Mouse (Mus musculus) lung, embryonic 14.5 days (tissue): ENCODE measurements around the gene Arl2bp. TPM values are rescaled to one million over a fixed set of nuclear protein-coding genes. Genes with fewer than 3 reads are reported as not detected.

Experiments used
- ATAC-seq: fragments of 200-750 bp; cut with Nextera tagmentation; 2 replicates; pipeline ENCODE4 v1.8.0; 2017; ENCODE audit warnings: mild to moderate bottlenecking, moderate TSS enrichment, moderate library complexity; ENCODE audit not compliant: insufficient read depth
- DNase-seq: peaks from one replicate; pipeline ENCODE4 v3.0.0-alpha.2; 2015
- H3K27ac ChIP-seq: fragments of 300-500 bp; sonication (generic); 2 replicates; pipeline ENCODE4 v1.5.1; 2014; ENCODE audit warnings: low read depth, mild to moderate bottlenecking, moderate library complexity
- H3K27me3 ChIP-seq: fragments of 300-500 bp; sonication (generic); 2 replicates; pipeline ENCODE4 v1.6.1; 2014; ENCODE audit warnings: low read length, control low read depth; ENCODE audit not compliant: insufficient read depth
- H3K36me3 ChIP-seq: fragments of 300-500 bp; sonication (generic); 2 replicates; pipeline ENCODE4 v1.6.1; 2014; ENCODE audit warnings: control low read depth; ENCODE audit not compliant: insufficient read depth
- H3K4me1 ChIP-seq: fragments of 300-500 bp; sonication (generic); 2 replicates; pipeline ENCODE4 v1.6.1; 2014; ENCODE audit warnings: antibody characterized with exemption, control low read depth; ENCODE audit not compliant: insufficient read depth
- H3K4me2 ChIP-seq: fragments of 300-500 bp; sonication (generic); 2 replicates; pipeline ENCODE4 v1.6.1; 2014; ENCODE audit warnings: mild to moderate bottlenecking
- H3K4me3 ChIP-seq: fragments of 300-500 bp; sonication (generic); 2 replicates; pipeline ENCODE4 v1.5.1; 2014; ENCODE audit warnings: low read depth, low read length
- H3K9ac ChIP-seq: fragments of 300-500 bp; sonication (generic); 2 replicates; pipeline ENCODE4 v1.6.1; 2014
- H3K9me3 ChIP-seq: fragments of 300-500 bp; sonication (generic); 2 replicates; pipeline ENCODE4 v1.6.1; 2016; ENCODE audit warnings: low read depth, low read length, control low read depth
- CTCF ChIP-seq: IDR thresholded peaks from 2 replicates; pipeline ENCODE4 v1.5.1; 2016; ENCODE audit warnings: antibody characterized with exemption, low read depth
- WGBS: fragments of 180-500 bp; shearing (Covaris S2); extraction: QIAGEN DNeasy Blood & Tissue Kit; methylation state at CpG from one replicate; pipeline ENCODE4 v1.1.7; 2014; 5-methylcytosine and 5-hydroxymethylcytosine counted together
- polyA plus RNA-seq: library from polyadenylated mRNA; unstranded; fragments of >200 nt; fragmentation: Nextera tagmentation; extraction: Ambion mirVana; gene quantifications from 2 replicates; pipeline ENCODE4 v1.2.1, GENCODE M21; 2014

Arl2bp gene
- polyA plus RNA-seq, 1 experiment from 2014 or later: 78.7 TPM

DNA sequence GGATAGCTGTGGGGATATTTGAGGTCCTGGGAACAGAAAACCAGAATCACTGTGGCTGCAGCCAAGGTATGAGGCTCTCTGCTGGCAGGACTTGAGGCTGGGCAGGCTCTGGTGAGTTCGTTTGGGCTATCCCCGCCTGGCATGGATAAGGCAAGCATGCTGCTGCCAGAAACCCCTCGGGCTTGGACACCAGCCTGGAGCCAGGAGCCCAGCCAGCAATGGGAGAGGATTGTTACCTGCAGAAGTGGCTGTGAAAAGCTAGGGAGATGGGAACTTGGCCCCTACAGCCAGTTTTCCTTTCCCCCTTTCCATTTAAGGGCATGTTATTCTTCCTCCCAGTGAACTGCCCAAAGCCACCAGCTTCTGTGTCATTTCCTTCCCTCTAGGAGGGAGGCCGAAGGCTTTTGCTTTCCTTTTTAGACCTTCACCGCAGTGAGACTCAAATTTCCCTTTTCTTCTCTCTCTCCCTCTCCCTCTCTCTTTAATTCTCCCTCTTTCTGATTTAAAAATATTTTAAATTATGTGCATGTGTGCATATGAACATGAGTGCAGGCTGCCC, 44.8 kb downstream of the Arl2bp start:
- Histone ChIP-seq H3K4me1 (no peaks in the 10 kb centered on the region), H3K27me3 (no peaks in the 10 kb centered on the region), H3K4me3 (no peak overlapping the region), H3K9me3 (no peaks in the 10 kb centered on the region), H3K9ac (no peak overlapping the region), H3K27ac (peak overlapping the region; percentile 62; the same call in 1 of the 2 replicates), H3K36me3 (no peaks in the 10 kb centered on the region), H3K4me2 (no peak overlapping the region)
- DNase-seq (peak; percentile 36), ATAC-seq (peak; percentile 52; the same call in 1 of the 2 replicates)
- TF ChIP-seq CTCF: no peak
- 55% methylated on average over 5 of the region's 5 CpGs for WGBS

GRCm38 (mm10) chr8:94714556-94714955, 48.2 kb downstream of the Arl2bp start:
- H3K4me2 ChIP-seq: no peak overlapping the region
- H3K9me3 ChIP-seq: no peaks in the 10 kb centered on the region
- no peaks in the 10 kb centered on the region for H3K36me3 ChIP-seq
- ATAC-seq (no peak), DNase-seq (no peak)
- H3K9ac ChIP-seq: no peak overlapping the region
- no peak for TF ChIP-seq CTCF
- no peak overlapping the region for H3K27ac ChIP-seq
- 36% methylated on average over 5 of the region's 5 CpGs for WGBS
- no peak overlapping the region for H3K4me3 ChIP-seq
- H3K4me1 ChIP-seq: no peaks in the 10 kb centered on the region
- H3K27me3 ChIP-seq: no peaks in the 10 kb centered on the region

GRCm38 (mm10) chr8:94715871-94716270, 49.5 kb downstream of the Arl2bp start:
- H3K9me3 ChIP-seq: no peaks in the 10 kb centered on the region
- no peak for TF ChIP-seq CTCF
- no peak overlapping the region for H3K27ac ChIP-seq
- no peaks in the 10 kb centered on the region for H3K27me3 ChIP-seq
- no peak overlapping the region for H3K4me3 ChIP-seq
- ATAC-seq (no peak), DNase-seq (no peak)
- 81% methylated on average over 3 of the region's 3 CpGs for whole genome bisulfite sequencing
- no peaks in the 10 kb centered on the region for H3K36me3 ChIP-seq
- H3K9ac ChIP-seq: no peak overlapping the region
- no peaks in the 10 kb centered on the region for H3K4me1 ChIP-seq
- H3K4me2 ChIP-seq: no peak overlapping the region

DNA sequence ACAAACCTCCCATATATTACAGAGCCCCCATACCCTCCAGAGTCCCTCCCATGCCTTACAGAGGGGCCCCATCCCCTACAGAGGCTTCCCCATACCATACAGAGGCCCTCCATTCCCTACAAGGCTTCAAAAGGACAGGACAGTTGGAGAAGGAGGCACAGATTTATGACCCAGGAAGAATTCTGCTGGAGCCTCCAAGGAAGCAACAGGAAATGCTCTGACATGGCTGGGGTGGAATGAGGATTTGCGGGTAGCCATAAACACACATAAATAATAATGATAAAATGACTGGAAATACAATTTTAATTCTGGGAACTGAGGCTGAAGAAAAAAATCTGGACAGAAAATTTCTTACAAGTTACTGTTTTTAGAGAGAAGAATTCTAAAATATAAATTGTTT, 50.4 kb downstream of the Arl2bp start:
- Histone ChIP-seq H3K4me1 (no peaks in the 10 kb centered on the region), H3K4me2 (no peak overlapping the region), H3K27ac (no peak overlapping the region), H3K9ac (no peak overlapping the region), H3K4me3 (no peak overlapping the region), H3K9me3 (no peaks in the 10 kb centered on the region), H3K27me3 (no peaks in the 10 kb centered on the region), H3K36me3 (no peaks in the 10 kb centered on the region)
- DNase-seq (no peak), ATAC-seq (no peak)
- 55% methylated on average over 1 of the region's 1 CpGs for WGBS
- TF ChIP-seq CTCF: no peak

Other genes with a start within 250 kb of the Arl2bp start
- gene Nlrc5, start 232.2 kb upstream of the Arl2bp start, polyA plus RNA-seq: 0.11 and 0.46 TPM in 2 replicates
- gene Cpne2, start 133.6 kb upstream of the Arl2bp start, polyA plus RNA-seq: 12.1 and 12.4 TPM in 2 replicates
- 34.2 and 35.0 TPM in 2 replicates for gene Rspry1, start 64.7 kb upstream of the Arl2bp start, polyA plus RNA-seq
- gene Fam192a, start 64.6 kb upstream of the Arl2bp start, polyA plus RNA-seq: 51.2 and 52.0 TPM in 2 replicates
- 4.2 and 4.4 TPM in 2 replicates for gene Pllp, start 29.7 kb downstream of the Arl2bp start, polyA plus RNA-seq
- not detected in 2 replicates for gene Ccl22, start 79.0 kb downstream of the Arl2bp start, polyA plus RNA-seq
- gene Cx3cl1, start 105.4 kb downstream of the Arl2bp start, polyA plus RNA-seq: 7.3 and 8.0 TPM in 2 replicates
- gene Ccl17, start 143.9 kb downstream of the Arl2bp start, polyA plus RNA-seq: not detected in 2 replicates
- gene Coq9, start 171.7 kb downstream of the Arl2bp start, polyA plus RNA-seq: 58.3 and 61.0 TPM in 2 replicates
- gene Ciapin1, start 171.8 kb downstream of the Arl2bp start, polyA plus RNA-seq: 96.0 and 105 TPM in 2 replicates
- gene Polr2c, start 190.8 kb downstream of the Arl2bp start, polyA plus RNA-seq: 162 and 169 TPM in 2 replicates
- gene Dok4, start 209.7 kb downstream of the Arl2bp start, polyA plus RNA-seq: 32.5 and 36.5 TPM in 2 replicates